Mouse (Mus musculus): ENCODE results near the gene Elf2. TPM values are rescaled to one million over a fixed set of nuclear protein-coding genes. Genes with fewer than 3 reads are reported as not detected.
A peak's percentile ranks its signal among the peaks of the same experiment; 100 is the strongest.

Gene Elf2
- polyA plus RNA-seq, 1 experiment from 2014 or later: 39.6 TPM

GRCm38 (mm10) chr3:51339378-51339733 lies 1.1 kb downstream of the Elf2 start:
- peak overlapping the region; percentile 84 for H3K4me2 ChIP-seq
- H3K9me3 ChIP-seq: no peaks in the 10 kb centered on the region
- 2% methylated on average over 9 of the region's 9 CpGs for WGBS
- H3K36me3 ChIP-seq (replicated peaks): no peaks in the 10 kb centered on the region
- H3K27me3 ChIP-seq (replicated peaks): no peaks in the 10 kb centered on the region
- H3K27ac ChIP-seq: peak overlapping the region; percentile 93
- no peak for ATAC-seq (replicated peaks)
- peak overlapping the region; percentile 59 for H3K9ac ChIP-seq
- H3K4me1 ChIP-seq: peaks cover 22% of the 10 kb centered on the region
- H3K4me3 ChIP-seq: peak overlapping the region; percentile 88

DNA sequence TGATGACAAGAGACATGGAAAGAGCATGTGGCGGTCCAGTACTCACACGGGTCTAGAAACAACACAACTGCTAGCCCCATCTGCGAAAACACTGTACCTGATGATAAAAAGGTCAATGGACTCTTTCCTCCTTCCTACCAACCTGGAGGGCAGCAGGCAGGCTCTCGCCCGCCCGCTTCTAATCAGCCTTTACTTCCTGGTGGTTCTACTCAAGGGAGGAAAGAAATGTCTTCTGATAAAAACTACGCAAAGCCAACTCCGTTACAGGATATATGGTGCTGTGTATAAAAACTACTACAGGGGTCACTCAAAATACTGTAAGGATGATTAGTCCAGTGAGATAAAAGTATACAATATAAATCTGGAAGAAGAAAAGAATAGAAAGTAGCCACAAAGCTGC lies 5.1 kb downstream of the Elf2 start:
- WGBS: 90% methylated on average over 8 of the region's 8 CpGs
- H3K4me3 ChIP-seq: no peak overlapping the region
- H3K4me2 ChIP-seq: no peak overlapping the region
- no peaks in the 10 kb centered on the region for H3K27me3 ChIP-seq (replicated peaks)
- peaks cover 26% of the 10 kb centered on the region for H3K4me1 ChIP-seq
- H3K36me3 ChIP-seq (replicated peaks): no peaks in the 10 kb centered on the region
- H3K9ac ChIP-seq: no peak overlapping the region
- ATAC-seq (replicated peaks): no peak
- no peak overlapping the region for H3K27ac ChIP-seq
- H3K9me3 ChIP-seq: no peaks in the 10 kb centered on the region

GRCm38 (mm10) chr3:51333950-51334349 lies 6.5 kb downstream of the Elf2 start:
- H3K4me1 ChIP-seq: peaks cover 21% of the 10 kb centered on the region
- H3K9me3 ChIP-seq: no peaks in the 10 kb centered on the region
- H3K4me2 ChIP-seq: no peak overlapping the region
- H3K9ac ChIP-seq: no peak overlapping the region
- no peak overlapping the region for H3K4me3 ChIP-seq
- 77% methylated on average over 6 of the region's 6 CpGs for WGBS
- H3K27me3 ChIP-seq (replicated peaks): no peaks in the 10 kb centered on the region
- H3K27ac ChIP-seq: no peak overlapping the region
- no peak for ATAC-seq (replicated peaks)
- no peaks in the 10 kb centered on the region for H3K36me3 ChIP-seq (replicated peaks)

DNA sequence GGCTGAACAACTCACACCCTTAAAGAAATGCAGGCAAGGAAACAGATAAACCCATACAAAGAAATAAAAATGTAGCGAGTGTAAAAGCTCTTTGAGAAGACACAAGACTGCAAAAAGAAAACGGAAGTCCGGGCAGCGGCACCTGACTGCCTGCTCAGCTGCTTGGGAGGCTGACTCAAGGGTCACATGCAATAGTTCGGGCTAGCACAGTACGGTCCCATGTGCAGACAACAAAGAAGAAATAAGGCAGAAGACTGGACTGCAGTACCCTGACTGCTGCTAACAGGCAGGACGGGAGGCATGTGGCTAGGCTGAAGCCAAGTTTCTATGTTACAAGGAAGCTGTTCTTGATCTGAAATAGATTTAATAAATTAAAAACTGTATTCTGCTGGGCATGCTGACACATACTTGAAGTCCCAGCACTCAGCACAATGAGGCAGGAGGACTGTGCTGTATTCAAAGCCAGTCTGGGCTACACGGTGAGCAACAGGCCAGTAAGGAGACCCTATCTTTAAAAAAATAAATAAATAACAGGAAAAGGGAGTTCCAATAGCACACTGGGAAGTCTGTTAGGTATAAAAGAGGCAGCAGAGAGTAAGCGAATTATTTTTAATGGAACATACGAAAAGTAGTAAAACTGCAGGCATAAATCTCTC lies 7.1 kb downstream of the Elf2 start:
- 52% methylated on average over 10 of the region's 10 CpGs for WGBS
- Histone ChIP-seq H3K4me2 (no peak overlapping the region), H3K36me3 (replicated peaks) (no peaks in the 10 kb centered on the region), H3K9ac (no peak overlapping the region), H3K27ac (no peak overlapping the region), H3K4me3 (no peak overlapping the region), H3K4me1 (peaks cover 17% of the 10 kb centered on the region), H3K27me3 (replicated peaks) (no peaks in the 10 kb centered on the region), H3K9me3 (no peaks in the 10 kb centered on the region)
- ATAC-seq (replicated peaks): no peak

GRCm38 (mm10) chr3:51330086-51330485 lies 10.4 kb downstream of the Elf2 start:
- 86% methylated on average over 14 of the region's 14 CpGs for WGBS
- Histone ChIP-seq H3K27me3 (replicated peaks) (no peaks in the 10 kb centered on the region), H3K27ac (no peak overlapping the region), H3K4me3 (no peak overlapping the region), H3K36me3 (replicated peaks) (no peaks in the 10 kb centered on the region), H3K9me3 (no peaks in the 10 kb centered on the region), H3K4me1 (peaks cover 13% of the 10 kb centered on the region), H3K9ac (no peak overlapping the region), H3K4me2 (no peak overlapping the region)
- ATAC-seq (replicated peaks): no peak

- ATAC-seq (replicated peaks): no peak
- H3K27ac ChIP-seq: no peak overlapping the region
- no peaks in the 10 kb centered on the region for H3K9me3 ChIP-seq
- no peak overlapping the region for H3K4me3 ChIP-seq
- H3K4me1 ChIP-seq: peaks cover 7% of the 10 kb centered on the region
- 92% methylated on average over 12 of the region's 12 CpGs for WGBS
- no peak overlapping the region for H3K9ac ChIP-seq
- no peaks in the 10 kb centered on the region for H3K27me3 ChIP-seq (replicated peaks)
- H3K4me2 ChIP-seq: no peak overlapping the region
- H3K36me3 ChIP-seq (replicated peaks): no peaks in the 10 kb centered on the region
Observed at GRCm38 (mm10) chr3:51328546-51328945, 11.9 kb downstream of the Elf2 start.

- WGBS: 78% methylated on average over 5 of the region's 5 CpGs
- H3K9me3 ChIP-seq: no peaks in the 10 kb centered on the region
- H3K27me3 ChIP-seq (replicated peaks): no peaks in the 10 kb centered on the region
- H3K4me3 ChIP-seq: no peak overlapping the region
- no peaks in the 10 kb centered on the region for H3K4me1 ChIP-seq
- H3K4me2 ChIP-seq: no peak overlapping the region
- ATAC-seq (replicated peaks): no peak
- no peaks in the 10 kb centered on the region for H3K36me3 ChIP-seq (replicated peaks)
- no peak overlapping the region for H3K27ac ChIP-seq
- H3K9ac ChIP-seq: no peak overlapping the region
Observed at GRCm38 (mm10) chr3:51327817-51328216, 12.6 kb downstream of the Elf2 start.

- WGBS: 92% methylated on average over 5 of the region's 5 CpGs
- no peak overlapping the region for H3K27ac ChIP-seq
- ATAC-seq (replicated peaks): no peak
Observed at GRCm38 (mm10) chr3:51327429-51327797, 13.1 kb downstream of the Elf2 start.

GRCm38 (mm10) chr3:51326664-51327428 lies 13.6 kb downstream of the Elf2 start:
- Histone ChIP-seq H3K27ac (no peak overlapping the region), H3K4me2 (no peak overlapping the region), H3K9me3 (no peaks in the 10 kb centered on the region), H3K9ac (no peak overlapping the region), H3K27me3 (replicated peaks) (no peaks in the 10 kb centered on the region), H3K36me3 (replicated peaks) (peaks cover 5% of the 10 kb centered on the region; the same call in 1 of the 2 replicates), H3K4me1 (no peaks in the 10 kb centered on the region), H3K4me3 (no peak overlapping the region)
- 82% methylated on average over 3 of the region's 3 CpGs for WGBS
- ATAC-seq (replicated peaks): peak; percentile 48; the same call in 1 of the 2 replicates

More at GRCm38 (mm10) chr3:51327429-51327797, 13.1 kb downstream of the Elf2 start:
- no peaks in the 10 kb centered on the region for H3K36me3 ChIP-seq (replicated peaks)
- no peak overlapping the region for H3K9ac ChIP-seq
- H3K4me3 ChIP-seq: no peak overlapping the region
- no peaks in the 10 kb centered on the region for H3K27me3 ChIP-seq (replicated peaks)
- H3K9me3 ChIP-seq: no peaks in the 10 kb centered on the region
- no peak overlapping the region for H3K4me2 ChIP-seq
- H3K4me1 ChIP-seq: no peaks in the 10 kb centered on the region

DNA sequence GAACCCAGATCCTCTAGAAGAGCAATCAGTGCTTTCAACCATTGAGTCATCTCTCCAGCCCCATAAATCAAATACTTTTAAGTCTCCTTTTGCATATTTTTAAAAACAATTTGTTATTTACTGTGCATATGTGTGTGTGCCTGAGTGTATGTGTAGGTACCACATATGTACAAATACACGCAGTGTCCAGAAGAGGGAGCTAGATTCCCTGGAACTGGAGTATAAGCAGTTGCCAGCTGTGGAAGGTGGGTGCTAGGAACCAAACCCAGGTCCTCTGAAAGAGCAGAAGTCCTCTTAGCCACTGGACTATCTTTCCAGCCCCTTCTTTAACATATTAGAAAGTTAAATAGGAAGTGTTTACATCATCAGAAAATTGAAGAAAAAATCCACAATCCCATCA lies 15.0 kb downstream of the Elf2 start:
- H3K36me3 ChIP-seq (replicated peaks): peaks cover 5% of the 10 kb centered on the region; the same call in 1 of the 2 replicates
- H3K27ac ChIP-seq: no peak overlapping the region
- no peak overlapping the region for H3K9ac ChIP-seq
- ATAC-seq (replicated peaks): no peak
- no peak overlapping the region for H3K4me2 ChIP-seq
- no peaks in the 10 kb centered on the region for H3K27me3 ChIP-seq (replicated peaks)
- no peak overlapping the region for H3K4me3 ChIP-seq
- no peaks in the 10 kb centered on the region for H3K9me3 ChIP-seq
- no peaks in the 10 kb centered on the region for H3K4me1 ChIP-seq
- WGBS: 82% methylated on average over 1 of the region's 1 CpGs

GRCm38 (mm10) chr3:51323006-51323405 lies 17.5 kb downstream of the Elf2 start:
- no peak overlapping the region for H3K4me2 ChIP-seq
- H3K9me3 ChIP-seq: no peaks in the 10 kb centered on the region
- no peak overlapping the region for H3K27ac ChIP-seq
- no peaks in the 10 kb centered on the region for H3K27me3 ChIP-seq (replicated peaks)
- no peaks in the 10 kb centered on the region for H3K4me1 ChIP-seq
- H3K4me3 ChIP-seq: no peak overlapping the region
- H3K9ac ChIP-seq: no peak overlapping the region
- peaks cover 5% of the 10 kb centered on the region; the same call in 1 of the 2 replicates for H3K36me3 ChIP-seq (replicated peaks)
- 93% methylated on average over 14 of the region's 14 CpGs for WGBS
- no peak for ATAC-seq (replicated peaks)

GRCm38 (mm10) chr3:51322326-51322725 lies 18.1 kb downstream of the Elf2 start:
- 92% methylated on average over 7 of the region's 7 CpGs for WGBS

GRCm38 (mm10) chr3:51321141-51321540 lies 19.3 kb downstream of the Elf2 start:
- H3K4me3 ChIP-seq: no peak overlapping the region
- no peak overlapping the region for H3K4me2 ChIP-seq
- no peak for ATAC-seq (replicated peaks)
- H3K36me3 ChIP-seq (replicated peaks): peaks cover 5% of the 10 kb centered on the region; the same call in 1 of the 2 replicates
- no peaks in the 10 kb centered on the region for H3K27me3 ChIP-seq (replicated peaks)
- no peaks in the 10 kb centered on the region for H3K9me3 ChIP-seq
- 95% methylated on average over 5 of the region's 5 CpGs for WGBS
- no peak overlapping the region for H3K27ac ChIP-seq
- no peaks in the 10 kb centered on the region for H3K4me1 ChIP-seq
- no peak overlapping the region for H3K9ac ChIP-seq

More at GRCm38 (mm10) chr3:51322326-51322725, 18.1 kb downstream of the Elf2 start:
- H3K27ac ChIP-seq: no peak overlapping the region
- H3K4me2 ChIP-seq: no peak overlapping the region
- no peaks in the 10 kb centered on the region for H3K9me3 ChIP-seq
- H3K9ac ChIP-seq: no peak overlapping the region
- peaks cover 5% of the 10 kb centered on the region; the same call in 1 of the 2 replicates for H3K36me3 ChIP-seq (replicated peaks)
- no peaks in the 10 kb centered on the region for H3K27me3 ChIP-seq (replicated peaks)
- H3K4me1 ChIP-seq: no peaks in the 10 kb centered on the region
- no peak for ATAC-seq (replicated peaks)
- H3K4me3 ChIP-seq: no peak overlapping the region

Data from midbrain, embryonic 15.5 days (tissue).